Comparison of ENCODE assay signal across 11 mouse cellular contexts in the genomic region with DNA sequence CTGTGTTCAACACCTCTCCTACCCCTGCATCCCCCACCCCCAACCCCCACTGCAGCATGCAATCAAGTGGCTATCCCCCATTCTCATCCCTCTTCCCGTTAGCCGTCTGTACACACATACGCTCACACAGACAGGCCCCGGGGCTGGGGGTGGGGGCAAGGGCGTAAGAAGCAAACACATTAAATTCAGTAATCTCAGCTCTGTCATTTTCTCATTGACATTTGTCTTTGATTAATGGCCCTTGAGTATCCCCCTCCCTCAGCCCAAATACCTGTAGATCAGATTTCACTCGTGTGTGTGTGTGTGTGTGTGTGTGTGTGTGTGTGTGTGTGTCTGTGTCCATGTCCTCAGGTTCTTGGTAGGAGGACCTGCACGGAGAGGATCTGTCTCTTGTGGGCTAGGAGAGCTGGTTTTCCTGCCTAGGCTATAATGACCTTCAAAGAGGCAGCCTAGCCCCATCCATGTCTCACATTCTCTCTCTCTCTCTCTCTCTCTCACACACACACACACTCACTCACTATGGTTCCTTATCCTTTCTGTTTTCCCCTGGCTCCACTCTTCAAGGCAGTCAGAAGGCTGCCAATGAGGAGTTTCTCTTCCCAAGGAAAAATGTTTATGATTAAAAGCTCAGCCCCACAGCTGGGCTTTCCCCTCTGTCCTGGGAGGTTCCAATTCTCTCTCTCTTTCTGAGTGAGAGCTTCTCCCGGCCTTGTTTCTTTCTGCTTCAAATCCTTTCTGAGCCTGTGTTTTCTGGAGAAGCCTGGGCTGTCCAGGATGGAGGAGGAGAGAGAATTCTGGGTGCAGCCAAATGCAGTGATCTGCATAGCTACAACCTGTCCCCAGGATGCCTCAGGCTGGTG. TPM values are rescaled to one million over a fixed set of nuclear protein-coding genes. Genes with fewer than 3 reads are reported as not detected.
DNase-seq lines count a peak whose midpoint lies in the region; ATAC-seq and TF ChIP-seq lines count a peak whose summit lies in the region.
"Had no signal": no experiment of that assay in that cellular context is flagged by ENCODE, and none has a peak within 500 bp of the region (broad histone marks: within the 10 kb centered on the region; RNA-seq: fewer than 3 reads in every experiment).

No protein-coding gene starts in this region.

- no peaks in the 10 kb centered on the region for H3K79me2 ChIP-seq in heart, adult 2 months (replicated peaks; ENCODE audit: control insufficient read depth, insufficient read depth, low read length)

- 30% methylated on average over 8 of the region's 8 CpGs for WGBS in heart, postnatal 0 days
- WGBS in heart, adult 2 months, result 54% methylated on average over 8 of the region's 8 CpGs
- WGBS in embryonic facial prominence, embryonic 12.5 days, result 12% methylated on average over 8 of the region's 8 CpGs
- 26% methylated on average over 8 of the region's 8 CpGs for WGBS in hindbrain, embryonic 11.5 days
- 14% methylated on average over 8 of the region's 8 CpGs for WGBS in midbrain, embryonic 15.5 days

- ATAC-seq in heart, postnatal 0 days (ENCODE audit: insufficient read depth, low read depth), result no peak
- ATAC-seq in embryonic facial prominence, embryonic 12.5 days (ENCODE audit: insufficient number of reproducible peaks, insufficient read depth, low FRiP score, low TSS enrichment), result no peak
- ATAC-seq in hindbrain, embryonic 11.5 days (ENCODE audit: low FRiP score), result no peak
- ATAC-seq in midbrain, embryonic 15.5 days (replicated peaks), result no peak

- no peak overlapping the region for H3K4me3 ChIP-seq in heart, postnatal 0 days (ENCODE audit: low read depth, low read length)
- no peak overlapping the region for H3K4me3 ChIP-seq in heart, adult 2 months
- H3K4me3 ChIP-seq in embryonic facial prominence, embryonic 12.5 days, result 0 out of 2 replicates have a peak overlapping the region, but pooled peaks have one; percentile 4
- H3K4me3 ChIP-seq in hindbrain, embryonic 11.5 days (ENCODE audit: low read depth, low read length), result no peak overlapping the region
- H3K4me3 ChIP-seq in midbrain, embryonic 15.5 days, result peak overlapping the region; percentile 10

- DNase-seq in heart, postnatal 0 days (ENCODE audit: low spot score), result no peak
- no peak for DNase-seq in heart, adult 2 months
- peak; percentile 19 for DNase-seq in hindbrain, embryonic 11.5 days (ENCODE audit: low spot score)
- no peak for DNase-seq in spleen, adult 18-20 months
- DNase-seq in ovary, postnatal 10 days (ENCODE audit: low spot score), result no peak
- DNase-seq in adrenal gland, adult 18-20 months (ENCODE audit: low spot score in 2 of 2), result no peak
- DNase-seq: right cerebral cortex, postnatal 4 days had no signal

- H3K27me3 ChIP-seq in heart, postnatal 0 days (ENCODE audit: control insufficient read depth, insufficient read depth, low read length), result no peaks in the 10 kb centered on the region
- no peaks in the 10 kb centered on the region for H3K27me3 ChIP-seq in heart, adult 2 months (ENCODE audit: control insufficient read depth, insufficient read depth, low read length)
- no peaks in the 10 kb centered on the region for H3K27me3 ChIP-seq in embryonic facial prominence, embryonic 12.5 days
- no peaks in the 10 kb centered on the region for H3K27me3 ChIP-seq in hindbrain, embryonic 11.5 days (ENCODE audit: control insufficient read depth, insufficient read depth, low read length)
- H3K27me3 ChIP-seq in midbrain, embryonic 15.5 days (replicated peaks), result no peaks in the 10 kb centered on the region

- no peak for TF ChIP-seq POLR2A in heart, adult 2 months (IDR thresholded peaks at IDR 0.05; ENCODE audit: insufficient read depth, low read depth, low read length)

- intact Hi-C loops in heart, adult 2 months (cut with DNase I), result no loop called here

- TF ChIP-seq CTCF in heart, postnatal 0 days (IDR thresholded peaks at IDR 0.05; ENCODE audit: low read depth), result no peak
- TF ChIP-seq CTCF in heart, adult 2 months (IDR thresholded peaks at IDR 0.05), result no peak

- peaks cover 72% of the 10 kb centered on the region for H3K4me1 ChIP-seq in heart, postnatal 0 days (ENCODE audit: control insufficient read depth, insufficient read depth)
- H3K4me1 ChIP-seq in heart, adult 2 months (ENCODE audit: control insufficient read depth, insufficient read depth, low read length), result peaks cover 36% of the 10 kb centered on the region
- peaks cover 64% of the 10 kb centered on the region for H3K4me1 ChIP-seq in embryonic facial prominence, embryonic 12.5 days
- H3K4me1 ChIP-seq in hindbrain, embryonic 11.5 days (replicated peaks; ENCODE audit: control insufficient read depth, insufficient read depth, low read length), result peaks cover 23% of the 10 kb centered on the region
- H3K4me1 ChIP-seq in midbrain, embryonic 15.5 days, result peaks cover 81% of the 10 kb centered on the region

- H3K27ac ChIP-seq in heart, postnatal 0 days (ENCODE audit: low read depth), result peak overlapping the region; percentile 44; the same call in 1 of the 2 replicates
- no peak overlapping the region for H3K27ac ChIP-seq in heart, adult 2 months
- peak overlapping the region; percentile 72 for H3K27ac ChIP-seq in embryonic facial prominence, embryonic 12.5 days
- peak overlapping the region; percentile 30; the same call in 1 of the 2 replicates for H3K27ac ChIP-seq in hindbrain, embryonic 11.5 days (ENCODE audit: low read depth, low read length)
- peak overlapping the region; percentile 81 for H3K27ac ChIP-seq in midbrain, embryonic 15.5 days
- H3K27ac ChIP-seq: macrophage had no signal

- H3K4me2 ChIP-seq in heart, postnatal 0 days (ENCODE audit: low read depth, low read length), result no peak overlapping the region
- H3K4me2 ChIP-seq in embryonic facial prominence, embryonic 12.5 days (replicated peaks), result peak overlapping the region; percentile 82
- no peak overlapping the region for H3K4me2 ChIP-seq in hindbrain, embryonic 11.5 days (replicated peaks; ENCODE audit: low read depth, low read length)
- H3K4me2 ChIP-seq in midbrain, embryonic 15.5 days, result peak overlapping the region; percentile 78

- H3K9ac ChIP-seq in heart, postnatal 0 days (replicated peaks; ENCODE audit: low read depth, low read length), result no peak overlapping the region
- no peak overlapping the region for H3K9ac ChIP-seq in heart, adult 2 months (ENCODE audit: low read depth, low read length)
- H3K9ac ChIP-seq in embryonic facial prominence, embryonic 12.5 days, result no peak overlapping the region
- H3K9ac ChIP-seq in hindbrain, embryonic 11.5 days (ENCODE audit: low read depth, low read length), result 0 out of 2 replicates have a peak overlapping the region, but pooled peaks have one; percentile 19
- H3K9ac ChIP-seq in midbrain, embryonic 15.5 days, result peak overlapping the region; percentile 23; the same call in 1 of the 2 replicates

- H3K9me3 ChIP-seq in heart, postnatal 0 days (replicated peaks; ENCODE audit: control insufficient read depth, low read length), result no peaks in the 10 kb centered on the region
- no peaks in the 10 kb centered on the region for H3K9me3 ChIP-seq in embryonic facial prominence, embryonic 12.5 days
- no peaks in the 10 kb centered on the region for H3K9me3 ChIP-seq in hindbrain, embryonic 11.5 days (ENCODE audit: control insufficient read depth, low read length)
- no peaks in the 10 kb centered on the region for H3K9me3 ChIP-seq in midbrain, embryonic 15.5 days

- H3K36me3 ChIP-seq in heart, postnatal 0 days (replicated peaks; ENCODE audit: control insufficient read depth, insufficient read depth, low read length), result peaks cover 3% of the 10 kb centered on the region; the same call in 1 of the 2 replicates
- H3K36me3 ChIP-seq in heart, adult 2 months (ENCODE audit: control insufficient read depth, insufficient read depth, low read length), result peaks cover 3% of the 10 kb centered on the region
- H3K36me3 ChIP-seq in embryonic facial prominence, embryonic 12.5 days, result peaks cover 4% of the 10 kb centered on the region
- no peaks in the 10 kb centered on the region for H3K36me3 ChIP-seq in hindbrain, embryonic 11.5 days (ENCODE audit: control insufficient read depth, insufficient read depth, low read length)
- H3K36me3 ChIP-seq in midbrain, embryonic 15.5 days (replicated peaks), result 0 out of 2 replicates have a peak, but pooled peaks cover under 1% of the 10 kb centered on the region

- no peak for TF ChIP-seq EP300 in heart, postnatal 0 days (IDR thresholded peaks at IDR 0.05; ENCODE audit: low read depth)
- no peak for TF ChIP-seq EP300 in heart, adult 2 months (IDR thresholded peaks at IDR 0.05; ENCODE audit: insufficient read depth, low read depth, low read length)

RNA-seq across cellular contexts. Expression of gene Itm2c, which starts 4.0 kb away (rescaled TPM):
- total RNA-seq in heart, postnatal 0 days (2014; rRNA removed; ENCODE audit: low replicate concordance), result 180 and 255 TPM in 2 replicates
- 144 and 146 TPM in 2 replicates for polyA plus RNA-seq in heart, postnatal 0 days (2015; fragmentation: Nextera tagmentation; extraction: Ambion mirVana)
- total RNA-seq in heart, adult 2 months (2021), result 10 to 100 TPM; 60.3 to 62.0 TPM
- polyA plus RNA-seq in heart, adult 2 months (2012; rRNA removed), result 101 and 137 TPM in 2 replicates
- 252 and 258 TPM in 2 replicates for polyA plus RNA-seq in embryonic facial prominence, embryonic 12.5 days (2016; fragmentation: Nextera tagmentation; extraction: Ambion mirVana)
- polyA plus RNA-seq in hindbrain, embryonic 11.5 days (2014; fragmentation: Nextera tagmentation; extraction: Ambion mirVana), result 85.7 and 86.1 TPM in 2 replicates
- 233 and 248 TPM in 2 replicates for polyA plus RNA-seq in midbrain, embryonic 15.5 days (2015; fragmentation: Nextera tagmentation; extraction: Ambion mirVana)
- 100 to 1,000 TPM; 480 to 761 TPM for total RNA-seq in adrenal gland, adult 18-20 months (2021)

RNA-seq across cellular contexts. Expression of gene 4933407L21Rik, which starts 30.2 kb away (rescaled TPM):
- total RNA-seq in heart, postnatal 0 days (2014; rRNA removed; ENCODE audit: low replicate concordance), result not detected in 2 replicates
- not detected in 2 replicates for polyA plus RNA-seq in heart, postnatal 0 days (2015; fragmentation: Nextera tagmentation; extraction: Ambion mirVana)
- total RNA-seq in heart, adult 2 months (2021), result not detected
- polyA plus RNA-seq in heart, adult 2 months (2012; rRNA removed), result not detected in 2 replicates
- 0.22 and 0.29 TPM in 2 replicates for polyA plus RNA-seq in embryonic facial prominence, embryonic 12.5 days (2016; fragmentation: Nextera tagmentation; extraction: Ambion mirVana)
- 0.46 and 0.60 TPM in 2 replicates for polyA plus RNA-seq in hindbrain, embryonic 11.5 days (2014; fragmentation: Nextera tagmentation; extraction: Ambion mirVana)
- polyA plus RNA-seq in midbrain, embryonic 15.5 days (2015; fragmentation: Nextera tagmentation; extraction: Ambion mirVana), result 8.9 and 11.0 TPM in 2 replicates
- not detected for total RNA-seq in adrenal gland, adult 18-20 months (2021)
- total RNA-seq: heart, postnatal 25 days had no signal
- polyA plus RNA-seq: macrophage had no signal

Comparison
In these comparisons a context has a peak if more than half of its experiments do, and no peak if none do; other contexts are left out.
1. H3K4me2 ChIP-seq: peak in embryonic facial prominence, embryonic 12.5 days (single experiment) and midbrain, embryonic 15.5 days (single experiment); none in heart, postnatal 0 days (single experiment) and hindbrain, embryonic 11.5 days (single experiment).
2. H3K4me3 ChIP-seq: peak in embryonic facial prominence, embryonic 12.5 days (single experiment) and midbrain, embryonic 15.5 days (single experiment); none in heart, postnatal 0 days (single experiment), heart, adult 2 months (single experiment) and hindbrain, embryonic 11.5 days (single experiment).
3. H3K9ac ChIP-seq: peak in hindbrain, embryonic 11.5 days (single experiment) and midbrain, embryonic 15.5 days (single experiment); none in heart, postnatal 0 days (single experiment), heart, adult 2 months (single experiment) and embryonic facial prominence, embryonic 12.5 days (single experiment).